Mouse (Mus musculus): ENCODE data around the gene Cplx3. TPM values are rescaled to one million over a fixed set of nuclear protein-coding genes. Genes with fewer than 3 reads are reported as not detected.
A peak's percentile ranks its signal among the peaks of the same experiment; 100 is the strongest.

The Cplx3 gene
- total RNA-seq, 2 experiments from 2014 or later, result not detected

DNA sequence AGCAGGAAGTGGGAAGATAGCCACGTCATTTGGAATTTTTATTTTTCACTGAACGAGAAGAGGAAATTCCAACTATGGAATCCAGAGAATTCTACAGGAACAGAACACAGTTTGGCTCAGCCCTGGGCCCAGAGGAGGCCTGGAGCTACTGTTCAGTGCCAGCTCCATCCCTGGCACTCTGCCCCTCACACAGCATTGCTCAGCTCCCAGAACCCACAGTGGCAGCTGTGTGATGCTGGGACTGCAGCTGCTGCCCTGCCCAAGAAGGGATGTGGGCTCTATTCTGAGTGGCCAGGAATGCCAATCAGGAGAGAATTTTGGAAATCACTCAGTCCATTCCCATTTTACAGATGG, 4.8 kb downstream of the Cplx3 start:
- no peak for DNase-seq

DNA sequence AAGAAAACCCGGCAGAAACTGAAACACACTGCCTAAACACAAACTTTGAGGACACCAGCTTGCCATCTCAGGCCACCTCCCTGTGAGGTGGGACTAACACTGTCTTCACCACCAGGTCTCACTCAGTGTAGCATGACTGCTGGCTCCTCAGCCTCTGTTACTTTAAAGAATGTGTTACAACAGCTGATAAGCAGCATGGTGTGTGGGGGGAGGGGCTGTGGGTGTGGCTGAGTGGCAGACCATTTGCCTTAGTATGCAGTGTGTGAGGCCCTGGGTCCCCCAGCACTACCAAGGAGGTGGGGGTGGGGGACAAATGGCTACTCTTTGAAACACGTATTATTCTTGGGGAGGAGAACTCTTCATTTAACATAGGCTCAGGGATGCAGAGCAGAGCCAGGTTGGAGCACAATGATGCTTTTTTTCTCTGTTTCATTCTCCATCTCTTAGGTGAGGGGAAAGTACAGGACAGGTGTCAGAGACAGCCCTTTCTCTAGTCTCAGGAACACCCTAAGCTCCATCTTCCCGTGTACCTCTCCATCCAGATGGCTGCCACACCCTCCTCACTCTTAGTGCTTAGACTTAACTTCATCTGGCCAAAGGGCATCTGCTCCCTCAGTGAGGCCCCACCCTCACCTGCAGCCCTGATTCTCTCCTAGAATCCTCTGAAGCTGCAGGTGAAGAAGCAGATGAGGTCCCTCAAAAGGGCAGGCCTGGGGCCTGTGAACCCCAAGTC, 5.3 kb downstream of the Cplx3 start:
- no peak for DNase-seq

DNA sequence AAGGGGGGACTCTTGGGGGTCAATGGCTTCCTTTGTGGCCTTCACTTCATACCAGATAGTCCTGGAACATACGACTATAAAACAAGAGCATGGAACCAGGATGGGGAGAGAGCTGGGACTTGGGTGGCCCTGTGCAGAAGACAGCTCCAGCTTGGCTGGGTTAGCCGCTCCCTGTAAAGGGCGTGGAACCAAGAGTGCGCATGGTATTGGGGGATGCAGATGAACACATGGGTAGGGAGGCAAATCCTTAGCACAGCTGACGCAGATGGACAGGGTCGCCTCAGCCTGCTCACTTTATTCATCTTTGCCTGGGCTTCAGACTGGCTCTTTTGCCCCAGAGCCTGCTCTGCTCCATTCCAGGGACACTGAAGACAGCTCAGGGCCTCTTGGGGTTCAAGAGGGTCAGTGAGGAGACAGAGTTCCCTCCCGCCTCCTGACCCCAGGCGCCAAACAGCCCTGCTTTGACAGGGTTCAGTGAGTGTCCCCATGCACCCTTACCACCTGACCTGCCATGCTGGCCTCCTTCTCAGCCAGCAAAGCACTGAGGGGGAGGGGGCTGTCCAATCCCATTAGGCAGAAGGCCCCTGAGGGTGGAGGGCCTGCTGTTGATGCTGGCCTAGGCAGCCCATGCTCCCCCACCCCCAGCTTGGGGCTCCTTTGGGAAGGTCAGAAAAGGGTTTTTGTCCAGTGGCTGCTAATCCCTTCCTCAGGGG, 7.1 kb downstream of the Cplx3 start:
- no peak for DNase-seq

DNA sequence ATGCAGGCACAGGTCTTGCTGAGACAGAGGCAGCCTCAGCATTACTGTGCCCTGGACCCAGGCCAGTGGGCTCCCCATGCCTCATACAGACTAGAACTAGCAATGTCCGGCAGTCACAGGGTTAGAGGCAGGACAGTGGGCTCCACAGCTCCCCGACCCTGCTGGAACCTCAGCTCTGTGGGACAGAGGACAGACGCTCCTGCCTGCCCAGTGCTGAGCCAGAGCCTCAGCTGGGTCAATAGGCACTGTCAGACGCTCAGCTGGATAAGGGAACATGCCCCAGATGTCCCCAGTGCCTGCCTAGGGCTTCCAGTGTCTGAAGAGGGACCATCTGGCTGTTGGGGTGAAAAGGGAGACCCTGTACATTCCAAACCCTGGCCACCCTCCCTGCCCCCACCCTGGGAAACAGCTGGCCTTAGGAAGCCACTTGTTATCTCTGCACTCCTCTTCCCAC, 8.1 kb downstream of the Cplx3 start:
- DNase-seq, result no peak

DNA sequence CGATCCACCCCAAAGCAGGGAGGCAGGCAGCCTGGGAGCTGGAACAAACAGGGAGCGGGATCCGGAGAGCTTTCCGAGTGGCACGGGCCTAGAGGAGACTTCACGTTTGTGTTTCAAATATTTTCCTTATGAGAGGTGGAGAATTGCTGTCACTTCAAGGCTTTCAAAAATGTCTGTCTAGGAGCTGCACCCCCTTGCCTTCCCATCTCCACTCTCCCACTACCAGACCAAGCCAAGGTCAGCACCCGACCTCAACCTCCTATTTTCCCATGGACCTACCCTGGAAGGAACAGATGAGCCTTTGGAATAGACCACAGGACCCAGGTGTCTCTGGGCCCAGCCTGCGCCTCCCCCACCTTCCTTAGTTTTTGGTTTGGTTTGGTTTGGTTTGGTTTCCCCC, 8.8 kb downstream of the Cplx3 start:
- no peak for DNase-seq

DNA sequence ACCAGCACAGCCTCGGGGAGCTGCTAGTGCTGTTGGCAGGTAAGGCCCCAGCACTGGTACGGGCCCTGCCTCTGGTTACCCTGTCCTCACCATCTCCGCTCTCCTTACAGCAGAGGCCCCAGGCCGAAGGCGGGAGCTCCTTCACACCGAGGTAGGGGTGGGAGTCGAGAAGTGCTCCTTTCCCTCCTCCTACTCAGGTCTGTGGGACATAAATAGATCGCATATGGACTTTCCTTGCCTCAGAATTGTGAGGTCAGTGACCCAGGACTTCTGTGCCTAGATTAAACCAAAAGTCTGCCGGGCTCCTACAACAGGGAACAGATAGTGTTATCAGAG, 11.9 kb downstream of the Cplx3 start:
- DNase-seq, result no peak

DNA sequence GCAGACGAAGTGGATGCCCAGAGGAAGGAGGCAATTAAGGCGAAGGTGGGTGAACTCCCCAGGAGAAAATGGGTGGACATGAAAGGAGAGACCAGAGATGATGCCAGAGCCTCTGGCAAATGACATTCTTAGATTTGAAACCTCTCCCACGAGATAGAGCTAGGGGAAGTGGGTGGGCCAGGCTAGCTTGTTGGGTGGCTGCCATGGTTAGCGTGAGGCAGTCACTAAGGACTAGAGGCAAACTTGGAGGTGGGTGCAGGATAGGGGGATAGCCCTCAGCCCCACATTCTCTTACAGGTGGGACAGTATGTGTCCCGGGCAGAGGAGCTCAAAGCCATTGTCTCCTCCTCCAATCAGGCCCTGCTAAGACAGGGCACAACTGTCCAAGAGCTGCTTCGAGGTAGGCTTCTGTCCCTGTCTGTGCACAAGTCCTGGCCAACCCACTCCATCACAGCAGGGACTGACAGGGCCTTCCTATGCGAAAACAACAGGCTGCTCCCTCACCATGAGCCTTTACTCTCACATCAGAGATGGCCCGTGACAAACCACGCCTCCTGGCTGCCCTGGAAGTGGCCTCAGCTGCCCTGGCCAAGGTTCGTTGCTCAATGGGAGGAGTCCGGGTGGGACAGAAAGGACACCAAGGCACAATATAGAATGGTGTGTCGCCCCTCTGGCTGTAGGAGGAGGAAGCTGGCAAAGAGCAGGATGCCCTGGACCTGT, 12.5 kb downstream of the Cplx3 start:
- no peak for DNase-seq

DNA sequence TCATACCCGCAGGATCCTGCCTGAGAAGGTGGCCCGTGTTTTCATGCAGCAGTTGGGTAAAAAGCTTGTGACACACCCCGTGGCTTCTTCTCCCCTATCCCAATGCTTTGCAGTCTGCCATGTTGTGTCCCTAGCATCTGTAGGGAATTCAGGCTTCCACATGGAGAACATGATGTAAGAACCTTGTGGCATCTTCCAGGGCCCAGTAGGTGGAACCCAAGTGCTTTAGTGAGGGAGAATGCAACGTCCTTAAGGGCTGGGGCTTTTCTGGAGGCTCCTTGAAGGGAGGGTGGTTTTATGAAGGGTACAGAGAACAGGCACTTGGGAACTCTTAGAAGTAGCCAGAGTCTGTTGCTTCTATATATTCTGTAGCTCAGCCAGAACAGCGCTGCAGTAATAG, 15.4 kb downstream of the Cplx3 start:
- DNase-seq, result no peak

DNA sequence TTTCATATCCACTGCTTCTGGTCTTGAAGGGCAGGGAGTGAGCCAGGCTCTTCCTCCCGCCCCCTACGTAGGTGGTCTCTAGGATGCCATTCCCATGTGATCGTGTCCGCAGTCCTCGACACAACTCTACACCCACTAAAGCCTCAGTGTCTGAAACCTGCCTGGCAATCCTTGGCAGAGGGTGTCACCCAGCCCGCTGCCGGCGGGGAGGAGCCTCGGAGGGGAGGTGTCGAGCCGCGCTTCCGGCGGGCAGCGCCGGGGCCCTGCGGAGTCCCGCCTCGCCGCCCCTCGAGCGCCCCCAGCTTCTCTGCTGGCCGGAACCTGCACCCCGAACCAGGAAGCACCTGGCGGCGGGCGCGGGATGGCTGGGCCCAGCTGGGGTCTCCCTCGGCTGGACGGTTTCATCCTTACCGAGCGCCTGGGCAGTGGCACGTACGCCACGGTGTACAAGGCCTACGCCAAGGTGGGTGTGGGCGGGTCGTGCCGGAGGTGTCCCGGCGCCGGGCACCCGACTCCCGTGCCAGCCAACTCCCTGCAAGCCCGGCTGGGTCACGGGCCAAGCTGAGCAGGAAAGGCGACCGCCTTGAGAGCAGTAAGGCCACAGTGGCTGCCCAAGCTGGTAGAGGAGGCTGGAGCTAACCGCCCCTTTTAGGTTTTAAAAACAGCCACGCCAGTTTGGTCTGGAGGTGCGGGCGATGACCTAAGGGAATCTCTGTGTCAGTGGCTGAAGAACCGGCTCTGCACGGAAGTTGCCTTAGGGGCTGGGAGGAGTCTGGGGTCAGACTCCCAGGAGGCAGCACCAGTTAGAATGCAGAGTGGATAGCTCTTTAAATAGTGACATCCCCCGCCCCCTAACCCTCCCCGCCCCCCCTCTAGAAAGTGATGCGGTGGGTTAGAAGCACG, 16.6 kb downstream of the Cplx3 start, which contains the start of gene Ulk3:
Gene Ulk3 (plus strand): TSS at position 229 of the 903 bp plus-strand sequence.
- DNase-seq, result peak; percentile 91 to 92

DNA sequence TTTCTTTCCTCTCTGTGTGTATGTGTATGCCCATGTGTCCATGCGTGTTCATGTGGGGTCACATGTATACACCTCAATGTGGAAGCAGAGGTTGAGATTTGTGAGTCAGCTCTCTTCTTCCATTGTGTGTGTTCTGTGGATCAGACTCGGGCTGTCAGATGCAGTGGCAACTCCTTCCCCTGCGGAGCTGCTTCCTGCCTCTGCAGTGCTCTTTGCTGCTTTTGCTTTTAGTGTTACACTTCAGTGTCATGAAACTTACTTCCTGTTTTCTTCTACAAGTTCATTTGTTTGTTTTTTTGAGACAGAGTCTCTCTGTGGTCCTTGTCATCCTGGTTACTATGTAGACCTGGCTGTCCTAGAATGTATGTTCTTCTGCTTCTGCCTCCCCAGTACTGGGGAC, 21.1 kb downstream of the Cplx3 start:
- no peak for DNase-seq

DNA sequence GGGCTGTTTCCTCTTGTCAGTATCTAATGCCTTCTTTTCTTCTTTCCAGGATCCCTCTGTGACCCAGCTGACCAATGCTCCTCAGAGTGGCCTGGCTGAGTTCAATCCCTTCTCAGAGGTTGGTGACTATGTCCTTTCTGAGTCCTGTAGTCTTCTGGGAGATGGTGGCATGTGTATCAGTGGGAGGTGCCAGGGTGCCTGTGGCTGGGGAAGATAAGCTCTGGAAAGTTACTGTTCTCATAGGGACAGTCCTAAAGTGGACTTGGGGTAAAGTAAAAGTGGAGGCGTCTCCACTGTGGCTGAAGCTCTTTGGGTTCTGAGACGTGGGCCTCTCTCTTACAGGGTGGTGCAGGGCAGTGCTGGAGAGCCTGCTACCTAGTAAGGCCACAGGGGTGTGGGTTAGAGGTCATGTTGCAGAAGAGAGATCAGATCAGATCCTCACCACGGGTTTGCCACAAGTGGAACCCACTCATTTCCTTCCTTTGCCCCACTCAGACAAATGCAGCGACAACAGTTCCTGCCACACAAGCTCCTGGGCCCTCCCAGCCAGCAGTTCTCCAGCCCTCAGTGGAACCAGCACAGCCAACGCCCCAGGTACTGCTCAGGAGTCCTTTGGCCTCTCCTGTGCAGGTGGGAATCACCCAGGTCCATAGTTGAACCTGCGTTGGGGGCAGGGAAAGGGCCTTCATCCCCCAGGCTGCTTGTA, 28.8 kb downstream of the Cplx3 start:
- no peak for DNase-seq

DNA sequence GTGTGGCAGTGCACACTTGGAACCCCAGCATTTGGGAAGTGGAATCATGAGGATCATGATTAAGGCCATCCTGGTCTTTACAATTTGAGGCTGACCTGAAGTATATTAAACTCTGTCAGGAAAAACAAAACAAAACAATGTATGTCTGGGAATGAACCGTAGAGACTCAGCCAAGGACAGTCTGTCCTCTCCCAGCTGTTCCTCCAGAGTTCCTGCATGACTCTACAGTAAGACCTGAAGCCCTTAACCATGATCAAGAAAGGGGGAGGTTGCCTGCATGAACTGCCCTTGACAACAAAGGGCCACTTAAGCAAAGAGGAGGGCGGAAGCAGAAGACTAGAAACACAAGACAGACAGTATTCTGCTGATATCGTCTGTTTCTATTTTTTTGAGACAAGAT, 30.5 kb downstream of the Cplx3 start:
- no peak for DNase-seq

DNA sequence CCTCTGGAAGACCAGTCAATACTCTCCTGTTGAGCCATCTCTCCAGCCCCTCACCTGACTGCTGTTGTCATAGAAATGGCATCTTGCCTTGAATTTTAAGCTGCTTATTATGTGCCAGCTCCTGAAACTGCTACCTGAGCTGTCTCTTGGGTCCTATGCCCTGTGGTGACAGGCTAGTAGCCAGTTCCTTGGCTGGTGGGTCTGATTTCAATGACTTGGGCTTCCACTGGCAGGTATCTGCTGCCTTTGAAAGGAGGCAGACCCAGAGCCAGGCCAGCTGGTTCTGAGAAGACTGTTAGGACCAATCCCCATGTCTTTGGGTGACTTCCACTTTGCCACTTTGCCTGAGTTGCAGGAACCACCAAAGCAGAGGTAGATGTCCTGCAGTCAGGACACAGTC, 31.7 kb downstream of the Cplx3 start:
- DNase-seq, result no peak

DNA sequence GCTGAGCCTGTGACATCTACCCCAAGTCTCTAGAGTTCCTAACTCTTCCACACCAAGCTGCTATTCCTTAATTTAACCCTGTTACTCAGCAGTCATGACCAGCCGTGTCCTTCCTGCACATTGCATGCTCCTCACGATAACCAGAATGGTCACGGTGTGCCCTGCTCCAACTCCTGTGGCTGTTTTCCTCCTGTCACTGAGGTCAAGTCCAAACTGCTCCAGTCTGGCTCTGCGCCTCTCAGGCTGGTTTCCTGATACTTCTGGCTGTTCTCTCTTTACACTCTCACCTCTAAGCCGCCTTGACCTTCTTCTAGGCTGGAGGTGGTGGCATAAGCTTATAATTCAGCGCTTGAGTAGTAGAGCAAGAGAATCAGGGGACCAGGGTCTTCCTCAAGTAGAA, 37.6 kb downstream of the Cplx3 start:
- DNase-seq, result no peak

DNA sequence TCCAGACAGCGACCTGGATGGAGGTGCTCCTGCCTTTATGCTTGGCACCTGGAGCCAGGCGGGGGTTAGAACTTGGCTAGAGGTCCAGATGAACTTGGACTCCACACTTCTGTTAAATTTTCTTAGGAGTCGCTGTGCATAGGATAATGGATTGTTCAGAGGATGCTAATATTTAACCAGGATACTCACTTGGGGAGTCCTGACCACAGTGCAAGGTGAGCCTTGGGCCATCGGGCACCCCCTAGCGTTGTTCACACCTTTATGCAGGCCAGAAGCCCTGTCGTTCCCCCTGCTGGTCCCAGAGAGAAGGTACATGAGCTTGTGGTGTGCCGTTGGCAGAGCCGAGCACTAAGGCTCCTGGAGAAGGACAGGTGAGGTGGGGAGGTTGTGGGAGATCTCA, 39.2 kb downstream of the Cplx3 start:
- no peak for DNase-seq

DNA sequence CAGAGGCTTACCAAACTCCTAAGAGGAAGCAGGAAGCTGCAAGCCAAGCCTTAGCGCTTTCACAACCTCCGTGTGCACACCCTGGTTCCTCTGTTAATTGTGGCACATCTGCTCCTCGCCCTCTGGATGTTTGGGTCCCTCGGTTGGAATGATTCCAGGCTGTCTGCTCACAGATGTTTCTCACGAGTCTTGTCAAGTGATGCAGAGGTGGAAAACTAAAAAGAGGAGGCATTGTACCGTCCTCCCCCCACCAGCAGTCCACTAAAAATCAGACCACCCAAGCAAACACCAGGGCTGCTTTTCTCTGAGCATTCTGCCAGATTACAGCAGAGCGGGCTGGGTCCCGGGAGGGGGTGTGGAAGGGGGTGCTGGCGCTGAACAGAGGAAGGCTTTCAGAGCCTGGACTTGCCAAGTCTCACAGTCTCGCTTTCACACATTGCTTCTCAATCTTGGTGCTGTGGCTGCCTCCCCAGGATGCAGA, 40.3 kb downstream of the Cplx3 start:
- no peak for DNase-seq

DNA sequence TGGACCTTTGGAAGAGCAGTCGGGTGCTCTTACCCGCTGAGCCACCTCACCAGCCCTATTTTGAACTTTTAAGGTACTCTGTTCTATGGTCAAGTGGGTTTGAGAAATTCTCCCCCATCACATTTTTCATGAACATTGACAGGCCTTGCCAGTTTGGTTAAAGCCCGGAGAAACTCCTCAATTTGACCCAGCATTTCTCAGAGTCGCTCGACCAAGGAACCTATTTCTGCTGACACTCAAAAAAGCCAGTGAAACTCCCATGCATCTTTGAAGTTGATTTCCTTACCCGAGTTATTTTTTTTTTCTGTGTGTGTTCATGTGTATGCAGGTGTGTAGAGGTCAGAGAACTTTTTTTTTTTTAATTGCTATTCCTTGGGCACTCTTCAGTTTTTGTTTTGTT, 41.5 kb downstream of the Cplx3 start:
- DNase-seq, result no peak

DNA sequence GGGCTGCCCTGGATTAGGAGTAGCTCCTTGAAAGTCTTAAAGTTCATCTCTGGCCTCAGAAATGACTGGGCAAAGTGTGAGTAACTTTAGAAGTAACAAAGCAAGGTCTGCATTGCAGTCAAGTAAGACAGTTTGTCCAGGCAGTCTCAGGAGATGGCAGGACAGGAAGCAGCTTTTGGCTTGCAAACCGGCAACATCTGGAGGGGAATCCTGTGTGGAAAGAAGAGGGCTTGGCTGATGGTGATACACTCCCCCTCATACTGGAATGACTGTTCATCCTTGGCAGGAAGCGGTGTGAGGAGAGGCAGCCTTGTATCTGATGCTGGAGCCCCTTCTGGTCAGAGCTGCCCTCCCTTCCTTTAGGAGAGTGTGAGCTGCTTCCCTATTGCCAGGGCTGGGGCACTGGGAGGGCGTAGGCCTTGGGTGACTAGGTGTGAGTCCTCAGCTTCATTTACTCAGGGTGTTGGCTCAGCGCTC, 43.1 kb downstream of the Cplx3 start:
- DNase-seq, result no peak

DNA sequence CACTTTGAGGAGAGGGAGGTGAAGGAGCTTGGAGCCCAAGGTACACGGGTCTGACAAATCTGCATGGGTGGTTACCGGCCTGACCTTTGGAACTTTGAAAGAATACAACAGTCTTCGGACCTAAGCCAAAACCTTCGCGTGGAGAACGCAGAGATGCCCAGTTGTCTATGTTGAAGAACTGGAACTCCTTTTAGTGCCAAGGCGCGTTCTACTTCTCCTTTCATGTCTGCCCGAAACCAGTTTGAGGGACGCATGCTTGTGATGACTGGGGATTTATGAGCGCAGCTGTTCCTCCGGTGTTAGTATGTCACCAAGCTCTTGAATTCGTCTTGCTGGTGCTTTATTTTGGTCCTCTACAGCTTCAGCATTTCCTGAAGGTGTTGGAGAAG, 44.4 kb downstream of the Cplx3 start:
- no peak for DNase-seq

DNA sequence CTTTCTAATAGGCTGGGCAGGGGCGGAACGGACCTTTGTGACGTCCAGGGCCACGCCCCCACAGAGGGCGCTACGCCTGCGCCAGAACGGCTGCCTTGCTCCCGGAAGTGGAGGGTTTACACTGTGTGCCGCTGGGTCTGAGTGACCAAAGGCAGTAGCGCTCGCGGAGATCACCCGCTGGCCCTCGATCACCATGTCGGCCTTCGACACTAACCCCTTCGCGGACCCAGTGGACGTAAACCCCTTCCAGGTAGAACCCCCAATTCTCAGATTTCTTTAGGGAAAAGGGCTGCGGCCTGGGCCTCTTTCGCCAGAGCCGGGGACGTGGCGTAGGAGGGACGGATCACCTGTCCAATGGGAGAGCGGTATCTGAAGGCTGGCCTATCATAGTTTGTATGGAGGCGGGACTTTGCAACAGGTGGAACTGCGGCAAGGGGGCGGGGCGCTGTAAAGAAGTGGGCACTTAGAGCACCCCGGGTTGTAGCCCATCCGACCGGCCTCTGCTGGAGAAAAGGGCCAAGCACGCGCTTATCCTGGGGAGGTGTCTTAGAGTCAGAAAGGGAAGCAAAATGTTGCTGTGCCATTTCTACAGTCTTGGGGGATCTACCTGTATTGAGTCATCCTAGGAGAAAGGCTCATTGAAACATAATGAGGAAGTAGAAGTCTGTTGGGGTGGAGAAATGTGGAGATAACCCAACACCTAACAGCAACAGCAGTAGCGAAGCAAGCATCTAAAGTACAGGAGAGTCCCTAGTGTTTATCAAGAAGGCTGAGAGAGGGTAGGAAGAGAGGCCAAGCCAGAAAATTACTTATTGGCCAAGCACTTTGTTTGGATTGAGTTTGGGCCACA, 45.0 kb downstream of the Cplx3 start, which contains the start of gene Scamp2:
Gene Scamp2 (plus strand): TSS at position 83 of the 850 bp plus-strand sequence.
- DNase-seq, result peak; percentile 96 to 97
